Mouse (Mus musculus) thymus, adult 2 months (tissue): Measurements from ENCODE around the gene Atp11c.

Source experiments
- CTCF ChIP-seq: fragments of 200-500 bp; IDR thresholded peaks from 2 replicates; pipeline ENCODE4 v1.5.1; 2012; ENCODE audit warnings: mild to moderate bottlenecking, control low read depth, low read length, moderate library complexity, borderline replicate concordance; ENCODE audit not compliant: control insufficient read depth, poor library complexity, insufficient read depth; ENCODE audit errors: extremely low read depth
- POLR2A ChIP-seq: fragments of 200-500 bp; IDR thresholded peaks from 2 replicates; pipeline ENCODE4 v1.6.1; 2012; ENCODE audit warnings: mild to moderate bottlenecking, low read length, control low read depth, moderate library complexity; ENCODE audit not compliant: control insufficient read depth, poor library complexity, insufficient read depth; ENCODE audit errors: extremely low read depth

GRCm38 (mm10) chrX:60386852-60387251 is 205.6 kb downstream of the Atp11c start:
- no peak for TF ChIP-seq POLR2A
- no peak for TF ChIP-seq CTCF
